Comparison of ENCODE assay signal across 8 mouse cellular contexts in the genomic region with DNA sequence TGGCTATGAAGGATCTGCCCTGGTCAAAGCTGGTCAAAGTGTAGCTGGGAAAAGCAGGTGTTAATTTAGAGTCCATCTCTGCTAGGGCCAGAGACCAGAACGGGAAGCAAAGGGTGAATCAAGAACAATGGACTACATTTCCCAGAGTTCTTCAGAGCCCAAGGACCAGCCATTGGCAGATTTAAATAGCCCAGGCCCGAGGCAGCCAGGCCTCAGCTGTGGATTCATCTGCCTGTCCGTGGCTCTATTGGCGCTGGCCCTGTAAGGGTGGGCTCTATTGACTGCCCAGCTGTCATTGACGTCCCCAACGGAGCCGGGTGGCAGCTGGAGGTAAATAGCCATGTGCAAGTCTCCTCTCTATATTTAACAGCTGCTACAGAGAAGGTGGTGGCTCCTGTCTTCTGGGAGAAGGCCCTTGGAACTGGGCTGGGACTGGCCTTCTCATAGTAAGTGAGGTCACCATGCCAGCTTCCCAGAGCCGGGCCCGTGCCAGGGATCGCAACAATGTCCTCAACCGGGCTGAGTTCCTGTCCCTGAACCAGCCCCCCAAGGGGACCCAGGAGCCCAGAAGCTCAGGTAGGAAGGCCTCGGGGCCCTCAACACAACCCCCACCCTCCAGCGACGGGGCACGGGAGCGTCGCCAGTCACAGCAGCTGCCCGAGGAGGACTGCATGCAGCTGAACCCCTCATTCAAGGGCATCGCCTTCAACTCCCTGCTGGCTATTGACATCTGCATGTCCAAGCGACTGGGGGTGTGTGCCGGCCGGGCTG. TPM values are rescaled to one million over a fixed set of nuclear protein-coding genes. Genes with fewer than 3 reads are reported as not detected.
A peak's percentile ranks its signal among the peaks of the same experiment; 100 is the strongest.
DNase-seq lines count a peak whose midpoint lies in the region; ATAC-seq lines count a peak whose summit lies in the region.

TSS of gene Plpp7 (plus strand) at position 178 of the 771 bp plus-strand sequence.

- peak within 1 kb of the TSS; percentile 33 for H3K4me3 ChIP-seq in embryonic facial prominence, embryonic 12.5 days

- H3K4me2 ChIP-seq in embryonic facial prominence, embryonic 12.5 days (replicated peaks): peak within 1 kb of the TSS; percentile 53

- 0 out of 2 replicates have a peak, but pooled peaks cover 4% of the 10 kb centered on the region for H3K27me3 ChIP-seq in embryonic facial prominence, embryonic 12.5 days

- ATAC-seq in embryonic facial prominence, embryonic 12.5 days (ENCODE audit: insufficient number of reproducible peaks, insufficient read depth, low FRiP score, low TSS enrichment): peak; percentile 76
- ATAC-seq in megakaryocyte progenitor cell, adult 5-6 weeks (replicated peaks; ENCODE audit: poor library complexity): peak; percentile 78

- H3K27ac ChIP-seq in embryonic facial prominence, embryonic 12.5 days: no peak within 1 kb of the TSS

- DNase-seq in brain, adult 2 months (ENCODE audit: low read depth, low spot score): peak; percentile 95
- DNase-seq in heart, adult 18-20 months: peak; percentile 86 to 88
- DNase-seq in kidney, adult 18-20 months: peak; percentile 54
- peak; percentile 86 to 88 for DNase-seq in left cerebral cortex, postnatal 36 days (ENCODE audit: low spot score in 2 of 2)
- peak; percentile 86 for DNase-seq in right cerebral cortex, postnatal 36 days (ENCODE audit: low spot score in 2 of 2)
- DNase-seq in thymus, postnatal 25 days: no peak

- H3K36me3 ChIP-seq in embryonic facial prominence, embryonic 12.5 days: no peaks in the 10 kb centered on the region

- peak within 1 kb of the TSS; percentile 40 for H3K9ac ChIP-seq in embryonic facial prominence, embryonic 12.5 days

- peaks cover 11% of the 10 kb centered on the region; the same call in 1 of the 2 replicates for H3K4me1 ChIP-seq in embryonic facial prominence, embryonic 12.5 days

- intact Hi-C loops in left cerebral cortex, postnatal 36 days (cut with DNase I): no loop called here

- 55% methylated on average over 22 of the region's 22 CpGs for WGBS in embryonic facial prominence, embryonic 12.5 days

- no peaks in the 10 kb centered on the region for H3K9me3 ChIP-seq in embryonic facial prominence, embryonic 12.5 days

RNA-seq across cellular contexts. Expression of gene Plpp7, which starts in this region (rescaled TPM):
- polyA plus RNA-seq in embryonic facial prominence, embryonic 12.5 days (2016; fragmentation: Nextera tagmentation; extraction: Ambion mirVana): 7.0 and 7.3 TPM in 2 replicates
- 10 to 100 TPM; 27.3 to 38.3 TPM for total RNA-seq in heart, adult 18-20 months (2021)
- total RNA-seq in left cerebral cortex, postnatal 36 days (2021): 10 to 100 TPM; 27.3 to 33.7 TPM
- 1.4 TPM in 2 replicates for total RNA-seq in megakaryocyte progenitor cell, adult 5-6 weeks (2015)
- total RNA-seq in megakaryocyte progenitor cell, adult 5-6 weeks (2017): 0.54 and 2.5 TPM in 2 replicates

Comparison
In these comparisons a context has a peak if more than half of its experiments do, and no peak if none do; other contexts are left out.
1. RNA of gene Plpp7 (total RNA-seq): 27.3 to 38.3 TPM in heart, adult 18-20 months and 27.3 to 33.7 TPM in left cerebral cortex, postnatal 36 days; 0.54 to 2.5 TPM in megakaryocyte progenitor cell, adult 5-6 weeks; every median in the first group is over 4 times any median in the second.